Mouse (Mus musculus) urinary bladder, postnatal 4 days (tissue): ENCODE results near the gene Npff.

ENCODE experiments used
- DNase-seq, 2 experiments: peaks; one replicate each; pipeline ENCODE4 v3.0.0; 2021 to 2022; ENCODE audit warnings: low spot score in 2 of 2

Gene Npff

GRCm38 (mm10) chr15:102519211-102520141 is 5.3 kb downstream of the Npff start:
- no peak for DNase-seq

- DNase-seq: no peak
Measured at GRCm38 (mm10) chr15:102518859-102519201, 5.9 kb downstream of the Npff start.

GRCm38 (mm10) chr15:102517976-102518858 is 6.5 kb downstream of the Npff start, which contains the start of gene Tarbp2:
Tarbp2 (plus strand) TSS chr15:102518192.
- DNase-seq: peak; percentile 99 to 100

- DNase-seq: no peak
Measured at GRCm38 (mm10) chr15:102517631-102517975, 7.1 kb downstream of the Npff start.

- peak; percentile 61 to 70 for DNase-seq
Measured at GRCm38 (mm10) chr15:102516728-102517404, 7.9 kb downstream of the Npff start, which contains the start of gene Map3k12. Map3k12 (minus strand) TSS chr15:102517064.

- no peak for DNase-seq
Measured at GRCm38 (mm10) chr15:102516293-102516692, 8.4 kb downstream of the Npff start.

GRCm38 (mm10) chr15:102515791-102516190 is 9.0 kb downstream of the Npff start:
- DNase-seq: no peak

GRCm38 (mm10) chr15:102515261-102515660 is 9.5 kb downstream of the Npff start:
- no peak for DNase-seq

GRCm38 (mm10) chr15:102513004-102513403 is 11.7 kb downstream of the Npff start:
- no peak for DNase-seq

- DNase-seq: no peak
Measured at GRCm38 (mm10) chr15:102512471-102512870, 12.3 kb downstream of the Npff start.

- DNase-seq: no peak
Measured at GRCm38 (mm10) chr15:102512010-102512409, 12.7 kb downstream of the Npff start.

GRCm38 (mm10) chr15:102511285-102511833 is 13.4 kb downstream of the Npff start:
- DNase-seq: no peak

GRCm38 (mm10) chr15:102510590-102511284 is 14.0 kb downstream of the Npff start:
- peak; percentile 86 to 90 for DNase-seq

- DNase-seq: no peak
Measured at GRCm38 (mm10) chr15:102510110-102510509, 14.6 kb downstream of the Npff start.

- no peak for DNase-seq
Measured at GRCm38 (mm10) chr15:102508336-102508735, 16.4 kb downstream of the Npff start.

GRCm38 (mm10) chr15:102507561-102507960 is 17.2 kb downstream of the Npff start:
- no peak for DNase-seq

- no peak for DNase-seq
Measured at GRCm38 (mm10) chr15:102506864-102507263, 17.9 kb downstream of the Npff start.

- no peak for DNase-seq
Measured at GRCm38 (mm10) chr15:102506464-102506830, 18.3 kb downstream of the Npff start.

GRCm38 (mm10) chr15:102505770-102506463 is 18.8 kb downstream of the Npff start:
- DNase-seq: no peak

- no peak for DNase-seq
Measured at GRCm38 (mm10) chr15:102505073-102505769, 19.5 kb downstream of the Npff start.
